Mouse (Mus musculus): ENCODE measurements around the gene Ube2o. TPM values are rescaled to one million over a fixed set of nuclear protein-coding genes. Genes with fewer than 3 reads are reported as not detected.

Ube2o gene
- total RNA-seq, 2 experiments from 2014 or later: 27.6 to 29.0 TPM

DNA sequence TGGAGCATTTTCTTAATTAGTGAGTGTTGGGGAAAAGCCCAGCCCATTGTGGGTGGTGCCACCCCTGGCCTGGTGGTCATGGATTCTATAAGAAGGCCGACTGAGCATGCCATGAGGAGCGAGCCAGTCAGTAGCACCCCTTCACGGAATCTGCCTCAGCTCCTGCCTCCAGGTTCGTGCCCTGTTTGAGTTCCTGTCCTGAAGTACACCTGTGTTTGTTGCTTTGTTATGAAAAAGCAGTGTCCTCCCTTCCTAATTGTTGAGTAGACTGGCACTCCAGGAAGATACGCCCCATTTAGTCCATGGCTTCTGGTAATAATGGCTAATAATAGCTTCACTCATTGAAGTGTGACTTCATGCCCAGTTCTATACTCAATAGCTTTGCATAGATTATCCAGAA lies 5.1 kb upstream of the Ube2o start, which contains the start of gene Aanat:
Aanat (plus strand) TSS at position 123 of the 400 bp plus-strand sequence.
- no peak for DNase-seq (ENCODE audit: low spot score in 2 of 2)

DNA sequence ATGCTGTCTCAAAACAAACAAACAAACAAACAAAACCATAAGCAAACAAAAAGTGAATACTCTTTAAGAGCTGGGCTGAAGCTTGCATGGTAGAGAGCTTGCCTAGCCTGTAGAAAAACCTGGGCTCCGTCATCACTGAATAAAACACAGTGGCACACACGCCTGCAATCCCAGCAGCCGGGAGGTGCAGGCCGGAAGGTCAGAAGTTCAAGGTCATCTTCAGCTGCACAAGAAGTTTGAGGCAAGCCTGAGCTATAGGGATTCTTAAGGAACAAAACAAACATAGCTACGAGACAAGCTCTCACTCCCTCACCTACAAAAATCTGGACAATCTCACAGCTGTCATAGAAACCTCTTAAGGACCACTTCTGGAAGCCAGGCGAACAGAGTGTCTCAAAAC lies 4.4 kb upstream of the Ube2o start:
- DNase-seq (ENCODE audit: low spot score in 2 of 2): no peak

- DNase-seq (ENCODE audit: low spot score in 2 of 2): peak; percentile 45 to 61
Measured at GRCm38 (mm10) chr11:116580711-116581375, 404 bp downstream of the Ube2o start.

DNA sequence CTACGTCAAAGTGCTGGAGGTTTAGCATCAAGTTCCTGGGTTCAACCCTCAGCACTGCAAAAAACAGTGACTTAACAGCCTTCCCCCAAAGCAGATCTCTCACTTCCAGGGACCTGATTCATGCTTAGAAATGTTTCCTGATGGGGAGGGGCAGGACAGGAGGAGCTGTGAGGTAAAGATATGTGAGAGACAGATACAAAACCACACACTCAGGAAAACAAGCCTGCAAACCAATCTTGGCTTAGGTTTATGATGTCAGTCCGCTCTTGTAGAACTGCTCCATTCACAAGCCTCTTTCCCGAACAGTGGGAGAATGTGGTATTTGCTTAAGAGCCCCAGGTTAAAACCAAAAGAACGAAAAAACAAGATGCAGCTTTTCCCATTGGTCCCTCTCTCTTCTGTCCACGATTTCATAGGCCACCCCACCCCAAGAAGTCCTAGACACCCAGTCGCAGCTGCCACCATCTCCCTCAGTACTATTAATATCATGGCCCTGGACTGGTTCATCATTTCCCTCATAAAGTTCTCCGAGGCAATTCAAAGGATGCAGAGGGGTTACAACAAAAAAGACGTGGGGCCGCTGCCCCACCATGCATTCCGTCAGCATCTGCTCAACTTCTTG lies 1.1 kb downstream of the Ube2o start:
- DNase-seq (ENCODE audit: low spot score in 2 of 2): no peak

DNA sequence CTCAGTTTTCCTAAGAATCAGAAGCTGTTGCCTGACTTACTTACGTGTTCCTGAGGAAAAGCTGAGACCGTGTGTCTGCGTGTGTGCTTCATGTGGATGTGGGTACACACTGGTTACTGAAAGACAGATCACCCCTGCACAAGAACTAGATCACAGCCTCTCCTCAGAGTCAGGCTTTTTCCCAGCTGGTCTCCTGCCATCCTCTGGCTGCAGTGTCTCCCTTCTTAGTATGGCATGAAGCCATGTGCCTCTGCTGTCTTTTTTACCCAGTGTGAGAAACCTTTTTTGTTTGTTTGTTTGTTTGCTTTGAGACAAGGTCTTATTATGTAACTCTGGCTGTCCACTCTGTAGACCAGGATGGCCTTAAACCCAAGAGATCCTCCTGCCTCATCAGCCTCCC lies 2.0 kb downstream of the Ube2o start:
- no peak for DNase-seq (ENCODE audit: low spot score in 2 of 2)

DNA sequence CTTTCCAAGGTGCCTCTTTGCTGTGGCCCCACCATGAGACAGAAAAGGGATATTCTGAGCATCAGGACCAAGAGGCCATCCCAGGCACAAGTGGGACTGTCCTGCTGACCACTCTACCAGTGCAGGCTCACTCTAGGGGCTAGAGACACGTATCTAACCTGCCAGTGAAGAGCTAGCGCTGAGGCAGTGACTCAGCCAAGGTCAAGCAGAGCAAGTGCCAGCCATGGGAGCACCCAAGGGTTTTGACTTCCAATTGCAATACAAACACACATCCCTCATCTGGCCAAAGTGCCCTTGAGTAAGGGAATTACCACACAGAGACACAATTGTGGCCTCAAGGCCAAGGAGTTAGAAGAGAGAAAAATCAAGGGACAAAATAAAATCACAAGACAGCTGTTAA lies 5.9 kb downstream of the Ube2o start:
- DNase-seq (ENCODE audit: low spot score in 2 of 2): peak in 1 of 2 experiments; percentile 27

- no peak for DNase-seq (ENCODE audit: low spot score in 2 of 2)
Measured at GRCm38 (mm10) chr11:116574982-116575381, 6.3 kb downstream of the Ube2o start.

- peak in 1 of 2 experiments; percentile 12 for DNase-seq (ENCODE audit: low spot score in 2 of 2)
Measured at GRCm38 (mm10) chr11:116574486-116574885, 6.8 kb downstream of the Ube2o start.

DNA sequence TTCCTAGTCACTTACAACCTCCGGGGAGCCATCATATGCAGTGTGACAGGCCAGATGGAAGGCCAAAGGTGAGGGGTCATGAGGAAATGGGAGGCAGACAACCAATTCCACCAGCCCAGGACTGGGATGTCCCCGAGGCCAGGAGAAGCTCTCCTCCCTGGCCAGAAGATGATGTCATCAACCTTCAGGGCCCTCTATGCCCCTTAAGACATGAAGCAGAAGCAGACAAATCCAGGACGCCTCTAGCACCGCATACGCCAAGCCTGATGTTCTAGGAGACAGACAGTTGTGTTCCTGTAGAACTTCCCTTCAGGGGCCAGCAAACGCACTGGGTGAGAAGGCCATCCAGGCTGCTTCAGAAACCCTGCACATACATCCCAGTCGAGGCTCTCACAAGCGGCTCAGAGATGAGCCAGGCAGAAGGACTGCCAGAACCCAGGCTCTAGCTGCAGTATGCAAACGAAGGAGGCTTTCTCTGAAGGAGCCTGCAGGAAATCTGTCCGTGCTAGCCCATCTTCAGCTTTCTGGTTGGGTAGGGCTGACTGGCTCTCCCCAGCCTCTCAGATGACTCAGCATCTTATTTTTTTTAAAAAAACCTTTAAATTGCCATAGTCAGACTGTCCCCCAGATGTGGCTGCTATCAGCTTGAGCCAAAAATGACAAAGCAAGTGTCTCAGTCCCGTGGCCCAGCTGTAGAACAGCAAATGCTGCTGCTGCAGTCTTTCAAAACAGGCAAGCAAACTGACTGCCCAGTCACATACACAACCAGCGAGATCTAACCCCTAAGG lies 8.3 kb downstream of the Ube2o start:
- peak in 1 of 2 experiments; percentile 14 for DNase-seq (ENCODE audit: low spot score in 2 of 2)

- peak; percentile 47 to 65 for DNase-seq (ENCODE audit: low spot score in 2 of 2)
Measured at GRCm38 (mm10) chr11:116571767-116572679, 9.2 kb downstream of the Ube2o start.

- no peak for DNase-seq (ENCODE audit: low spot score in 2 of 2)
Measured at GRCm38 (mm10) chr11:116570821-116571220, 10.4 kb downstream of the Ube2o start.

GRCm38 (mm10) chr11:116567531-116567930 lies 13.7 kb downstream of the Ube2o start:
- DNase-seq (ENCODE audit: low spot score in 2 of 2): no peak

DNA sequence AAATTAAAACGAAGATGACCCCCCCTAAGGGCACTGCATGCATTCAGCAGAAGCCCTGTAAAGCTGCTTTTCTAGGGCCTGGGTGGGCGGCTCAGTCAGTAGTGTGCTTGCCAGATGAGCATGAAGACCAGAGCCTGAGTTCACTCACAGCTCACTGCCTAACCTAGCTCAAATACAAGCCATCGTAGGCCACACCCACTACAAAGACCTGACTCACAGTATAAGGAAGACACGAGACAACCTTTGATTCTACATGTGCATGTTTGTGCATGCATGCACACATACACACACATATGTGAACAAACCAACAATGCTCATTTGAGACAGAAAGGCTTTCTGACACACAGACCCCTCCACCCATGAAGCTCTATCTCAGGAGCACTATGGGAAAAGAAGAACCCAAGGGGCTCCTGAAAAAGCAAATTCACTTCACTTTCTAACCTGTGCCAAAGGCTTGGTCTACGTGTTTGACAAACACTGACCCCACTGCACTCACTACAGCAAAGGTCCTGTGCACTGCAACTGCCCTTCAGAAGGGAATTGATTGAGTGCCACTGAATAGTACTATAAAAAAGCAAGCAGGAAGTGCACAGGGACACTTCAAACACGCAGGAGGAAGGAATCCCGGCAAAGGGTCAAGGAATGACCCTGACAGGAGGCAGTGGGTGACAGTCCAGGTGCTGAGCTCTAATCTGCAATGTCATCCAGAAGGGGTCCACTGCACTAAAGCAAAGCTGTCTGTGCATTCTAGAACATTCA lies 15.8 kb downstream of the Ube2o start:
- no peak for DNase-seq (ENCODE audit: low spot score in 2 of 2)

- no peak for DNase-seq (ENCODE audit: low spot score in 2 of 2)
Measured at GRCm38 (mm10) chr11:116556308-116556707, 24.9 kb downstream of the Ube2o start.

DNA sequence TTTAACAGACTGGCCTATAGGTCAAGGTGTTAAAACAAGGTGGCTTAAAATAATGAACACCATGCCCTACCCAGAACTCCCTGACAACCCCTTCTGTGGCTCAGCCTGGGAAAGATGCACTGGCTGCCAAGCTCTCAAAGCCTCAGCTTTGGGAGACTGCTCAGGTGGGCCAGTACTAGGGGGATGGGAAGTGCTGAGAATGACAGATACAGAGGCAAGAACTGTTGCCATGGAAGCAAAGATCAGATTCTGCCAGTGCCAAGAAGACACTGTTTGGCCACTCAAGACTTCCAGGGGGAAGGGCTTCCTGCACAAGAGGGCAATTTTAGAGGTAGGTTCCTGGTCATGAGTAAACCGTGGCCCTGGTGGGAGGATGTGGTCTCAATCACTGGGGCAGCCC lies 25.7 kb downstream of the Ube2o start:
- DNase-seq (ENCODE audit: low spot score in 2 of 2): no peak

GRCm38 (mm10) chr11:116554171-116554878 lies 26.9 kb downstream of the Ube2o start:
- no peak for DNase-seq (ENCODE audit: low spot score in 2 of 2)

- DNase-seq (ENCODE audit: low spot score in 2 of 2): no peak
Measured at GRCm38 (mm10) chr11:116552194-116552593, 29.1 kb downstream of the Ube2o start.

GRCm38 (mm10) chr11:116550748-116551147 lies 30.5 kb downstream of the Ube2o start:
- DNase-seq (ENCODE audit: low spot score in 2 of 2): no peak

GRCm38 (mm10) chr11:116549273-116550038 lies 31.8 kb downstream of the Ube2o start:
- DNase-seq (ENCODE audit: low spot score in 2 of 2): no peak
